Mouse (Mus musculus): ENCODE data around the gene Cnih3. TPM values are rescaled to one million over a fixed set of nuclear protein-coding genes. Genes with fewer than 3 reads are reported as not detected.

Cnih3 gene
- total RNA-seq, 2 experiments from 2014 or later: not detected

- peak; percentile 88 for ATAC-seq (replicated peaks; ENCODE audit: low FRiP score, low TSS enrichment, poor library complexity, severe bottlenecking)
Measured at GRCm38 (mm10) chr1:181393250-181394149, 41.1 kb downstream of the Cnih3 start.

DNA sequence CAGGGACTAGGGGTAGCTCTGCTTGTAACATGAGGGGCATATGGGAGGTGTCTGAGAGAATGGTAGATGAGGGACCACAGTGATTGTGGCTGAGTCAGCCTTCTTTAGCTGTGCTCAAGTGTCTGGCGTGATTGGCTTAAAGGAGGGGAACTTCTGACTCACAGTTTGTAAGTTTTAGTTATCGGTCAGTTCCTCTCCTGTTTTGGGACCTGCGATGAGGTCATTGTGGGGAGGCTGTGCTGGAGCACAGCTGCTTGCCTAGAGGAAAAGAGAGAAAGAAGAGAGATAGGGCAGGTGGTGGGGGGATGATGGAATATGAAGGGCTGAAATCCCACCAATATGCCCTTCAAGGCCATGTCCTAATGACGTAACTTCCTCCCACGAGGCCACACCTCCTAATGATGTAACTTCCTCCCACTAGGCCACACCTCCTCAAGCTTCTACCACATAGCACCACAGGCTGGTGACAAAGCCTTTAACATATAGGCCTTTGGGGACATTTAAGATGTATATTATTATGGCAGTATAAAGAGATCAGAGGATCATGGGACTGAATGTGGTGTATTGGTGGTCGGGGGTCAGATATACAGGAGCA is 42.9 kb downstream of the Cnih3 start:
- no peak for ATAC-seq (replicated peaks; ENCODE audit: low FRiP score, low TSS enrichment, poor library complexity, severe bottlenecking)

DNA sequence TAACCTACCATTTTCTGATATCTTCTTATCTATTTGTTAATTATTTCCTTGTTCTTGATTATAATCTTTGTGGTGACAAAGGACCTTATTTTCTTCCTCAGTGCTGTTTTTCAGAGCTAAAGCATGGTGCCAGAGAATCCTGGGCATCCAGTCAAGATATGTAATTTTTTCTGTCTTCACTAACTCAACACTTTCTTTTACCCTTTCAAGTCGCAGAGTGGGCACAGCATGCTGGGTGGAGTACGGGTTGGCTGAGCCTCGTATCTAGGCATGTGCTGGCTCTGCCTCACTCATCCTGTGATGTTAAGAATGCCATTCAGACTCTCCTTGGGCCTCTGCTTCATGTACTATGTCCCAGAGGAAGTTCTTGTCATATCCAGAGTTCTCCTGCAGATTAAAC is 46.8 kb downstream of the Cnih3 start:
- no peak for ATAC-seq (replicated peaks; ENCODE audit: low FRiP score, low TSS enrichment, poor library complexity, severe bottlenecking)

DNA sequence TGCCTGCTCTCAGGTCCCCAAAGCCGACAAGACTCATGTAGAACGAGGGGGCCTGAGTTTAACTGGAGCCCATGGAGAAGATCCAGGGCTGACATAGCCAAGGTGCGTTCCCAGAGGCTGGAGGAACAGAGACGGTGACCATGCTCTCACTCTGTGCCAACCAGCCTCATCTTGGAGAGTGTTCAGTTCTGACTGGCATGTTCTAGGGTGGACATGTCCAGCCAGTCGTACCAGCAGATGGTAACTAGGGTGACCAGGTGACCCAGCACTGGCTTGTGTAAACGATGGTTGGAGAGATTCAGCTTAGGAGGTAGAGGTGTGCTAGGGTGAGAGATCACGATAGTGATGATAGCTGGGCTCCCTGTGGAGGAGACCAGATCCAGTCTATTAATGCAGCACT is 50.6 kb downstream of the Cnih3 start:
- ATAC-seq (replicated peaks; ENCODE audit: low FRiP score, low TSS enrichment, poor library complexity, severe bottlenecking): no peak

DNA sequence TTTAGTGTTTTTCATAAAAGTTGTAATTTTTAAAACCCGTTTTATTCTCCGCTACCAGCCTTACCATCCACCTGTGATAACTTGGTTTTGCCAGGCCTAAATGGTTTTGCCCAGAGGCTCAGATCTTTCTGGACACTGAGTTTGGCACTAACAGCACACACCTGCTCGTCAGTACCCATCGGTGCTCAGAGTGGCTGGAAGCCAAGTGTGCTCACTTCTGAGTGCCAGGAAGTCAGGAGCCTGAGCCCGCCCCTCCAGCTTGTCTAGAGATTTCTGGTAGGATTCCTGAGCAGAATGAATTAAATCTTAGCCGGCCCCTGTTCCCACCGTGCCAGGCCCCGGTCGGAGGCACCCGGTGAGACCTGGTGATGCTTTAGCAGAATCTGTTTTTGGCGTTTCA is 54.9 kb downstream of the Cnih3 start:
- no peak for ATAC-seq (replicated peaks; ENCODE audit: low FRiP score, low TSS enrichment, poor library complexity, severe bottlenecking)

- ATAC-seq (replicated peaks; ENCODE audit: low FRiP score, low TSS enrichment, poor library complexity, severe bottlenecking): no peak
Measured at GRCm38 (mm10) chr1:181408086-181408975, 55.9 kb downstream of the Cnih3 start.

DNA sequence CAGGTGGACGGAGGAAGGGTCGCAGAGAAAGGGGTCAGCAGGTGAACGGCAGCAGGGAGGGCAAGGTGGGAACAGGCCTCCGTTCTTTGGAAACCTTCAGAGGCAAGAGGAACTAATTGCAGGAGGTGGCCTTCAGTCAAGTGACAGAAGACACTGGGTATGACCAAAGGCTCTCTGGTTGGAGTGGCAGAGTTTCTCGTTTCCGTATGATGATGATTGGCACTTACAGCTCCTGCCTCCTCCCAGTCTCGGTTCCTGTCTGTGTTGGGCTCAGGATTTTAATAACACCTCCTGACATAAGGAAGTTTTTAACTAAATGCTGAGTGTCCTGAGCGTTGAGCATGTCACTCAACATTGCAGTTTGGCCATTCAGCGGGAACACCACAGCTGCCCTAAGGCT is 57.3 kb downstream of the Cnih3 start:
- ATAC-seq (replicated peaks; ENCODE audit: low FRiP score, low TSS enrichment, poor library complexity, severe bottlenecking): no peak

DNA sequence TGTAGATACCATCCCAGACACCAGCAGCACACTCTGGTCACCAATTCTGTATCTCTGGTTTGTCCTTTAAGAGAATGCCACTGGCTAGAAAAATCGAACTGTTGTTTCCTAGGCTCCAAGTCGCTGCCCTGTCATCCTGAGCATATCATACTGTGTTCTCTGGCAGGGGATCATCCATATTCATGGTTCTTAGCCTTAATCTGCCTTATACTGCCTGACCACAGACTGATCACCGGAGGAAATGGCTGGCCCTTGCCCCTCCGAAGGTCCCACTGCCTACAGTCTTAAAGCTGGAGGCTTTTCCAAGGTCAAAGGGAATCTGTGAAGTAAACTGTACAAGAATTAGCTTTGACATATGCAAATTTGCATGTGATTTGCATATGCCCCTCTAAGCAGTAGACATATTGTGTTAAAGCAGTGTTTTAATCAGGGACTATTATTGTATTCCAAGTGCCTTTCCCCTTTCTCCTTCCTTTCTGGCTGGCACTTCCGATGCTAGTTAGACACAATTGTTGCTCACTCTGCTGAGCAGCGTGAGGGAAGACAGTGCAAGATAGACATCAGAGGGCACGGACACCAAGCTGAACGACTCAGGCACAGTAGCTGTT is 58.3 kb downstream of the Cnih3 start:
- ATAC-seq (replicated peaks; ENCODE audit: low FRiP score, low TSS enrichment, poor library complexity, severe bottlenecking): no peak

DNA sequence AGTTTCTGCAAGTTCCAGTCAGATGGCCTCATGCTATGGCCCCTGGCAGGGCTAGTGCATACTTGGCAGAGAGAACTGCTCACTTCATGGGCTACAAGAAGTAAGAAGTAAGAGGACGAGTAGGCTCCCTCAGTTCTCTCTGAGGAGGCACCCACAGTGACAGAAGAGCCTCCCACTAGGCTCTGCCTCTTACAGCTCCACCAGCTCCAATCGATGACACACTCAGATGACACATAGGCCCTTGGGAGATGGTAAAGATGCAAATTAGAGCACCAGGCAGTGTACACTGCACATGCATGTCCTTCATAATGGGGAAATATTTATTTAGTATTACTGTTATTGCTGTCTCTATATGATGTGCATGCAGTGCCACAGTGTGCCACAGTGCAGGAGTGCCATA is 62.6 kb downstream of the Cnih3 start:
- 0 out of 2 replicates have a peak, but pooled peaks have one; percentile 35 for ATAC-seq (replicated peaks; ENCODE audit: low FRiP score, low TSS enrichment, poor library complexity, severe bottlenecking)

- ATAC-seq (replicated peaks; ENCODE audit: low FRiP score, low TSS enrichment, poor library complexity, severe bottlenecking): no peak
Measured at GRCm38 (mm10) chr1:181416841-181417240, 64.4 kb downstream of the Cnih3 start.

DNA sequence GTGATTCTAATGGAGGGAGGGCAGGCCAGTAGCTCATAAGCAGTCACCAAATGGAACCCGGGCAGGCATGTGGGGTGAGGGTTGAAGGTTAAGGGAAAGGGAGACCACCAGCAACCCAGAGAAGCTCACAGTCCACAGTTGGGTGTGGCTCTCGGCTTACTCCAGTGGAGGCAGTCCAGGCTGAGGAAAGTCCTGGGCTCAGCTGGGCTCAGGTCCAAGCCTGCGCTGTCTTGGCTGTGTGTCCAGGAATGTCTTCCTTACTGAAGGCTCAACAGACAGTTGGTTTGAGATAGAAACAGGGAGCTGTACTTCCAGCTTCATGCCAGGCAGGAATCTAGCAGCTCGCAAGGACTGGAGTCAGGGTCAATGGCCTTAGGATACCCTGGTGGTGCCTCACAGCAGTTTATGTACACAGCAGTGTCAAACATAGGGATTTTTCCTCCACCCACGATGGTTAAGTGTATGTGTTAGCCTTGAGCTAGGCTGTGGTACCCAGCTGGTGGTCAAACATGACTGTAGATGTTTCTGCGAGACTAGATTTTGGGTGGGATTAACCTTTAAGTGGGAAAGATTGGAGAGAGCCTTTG is 65.6 kb downstream of the Cnih3 start:
- ATAC-seq (replicated peaks; ENCODE audit: low FRiP score, low TSS enrichment, poor library complexity, severe bottlenecking): no peak

GRCm38 (mm10) chr1:181420080-181420536 is 67.7 kb downstream of the Cnih3 start:
- ATAC-seq (replicated peaks; ENCODE audit: low FRiP score, low TSS enrichment, poor library complexity, severe bottlenecking): no peak

DNA sequence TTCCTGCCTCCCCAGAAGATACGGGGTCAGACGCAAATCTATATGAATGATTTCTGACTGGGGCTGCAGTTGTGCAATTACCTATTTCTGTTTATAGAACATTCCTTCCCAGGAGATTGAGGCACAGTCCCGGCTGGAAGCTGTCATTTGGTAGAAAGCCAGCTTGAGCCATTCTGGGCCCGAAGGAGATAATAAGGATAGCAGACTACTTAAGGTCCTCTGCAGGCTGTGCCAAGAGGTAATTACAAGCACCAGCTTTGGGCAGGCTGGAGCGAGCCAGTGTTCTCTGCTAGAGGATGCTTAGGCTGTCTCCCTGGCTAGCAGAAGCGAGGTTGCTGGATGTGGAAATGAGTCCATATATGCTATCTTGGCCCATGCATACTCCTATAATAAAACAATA is 70.4 kb downstream of the Cnih3 start:
- ATAC-seq (replicated peaks; ENCODE audit: low FRiP score, low TSS enrichment, poor library complexity, severe bottlenecking): no peak

DNA sequence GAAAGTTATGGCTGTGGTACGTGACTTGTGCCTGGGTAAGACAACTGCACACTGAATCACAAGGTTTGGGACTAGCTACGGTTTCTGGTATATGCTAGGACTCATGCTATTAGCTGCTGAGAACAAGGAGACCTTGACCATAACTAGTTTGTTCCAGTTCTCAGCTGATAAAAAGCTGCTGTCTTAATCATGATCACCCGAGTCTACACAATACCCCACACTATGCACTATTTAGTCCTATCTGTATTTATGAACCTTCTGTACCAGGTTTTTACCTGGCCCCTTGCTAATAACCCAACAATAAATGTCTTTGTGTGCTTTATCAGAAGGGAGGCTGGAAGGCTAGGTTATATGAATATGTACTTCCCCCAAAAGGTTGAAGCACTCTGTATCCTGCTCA is 72.5 kb downstream of the Cnih3 start:
- no peak for ATAC-seq (replicated peaks; ENCODE audit: low FRiP score, low TSS enrichment, poor library complexity, severe bottlenecking)

GRCm38 (mm10) chr1:181425388-181425787 is 73.0 kb downstream of the Cnih3 start:
- ATAC-seq (replicated peaks; ENCODE audit: low FRiP score, low TSS enrichment, poor library complexity, severe bottlenecking): no peak

GRCm38 (mm10) chr1:181426406-181426805 is 74.0 kb downstream of the Cnih3 start:
- ATAC-seq (replicated peaks; ENCODE audit: low FRiP score, low TSS enrichment, poor library complexity, severe bottlenecking): no peak

GRCm38 (mm10) chr1:181433263-181433662 is 80.8 kb downstream of the Cnih3 start:
- ATAC-seq (replicated peaks; ENCODE audit: low FRiP score, low TSS enrichment, poor library complexity, severe bottlenecking): no peak

DNA sequence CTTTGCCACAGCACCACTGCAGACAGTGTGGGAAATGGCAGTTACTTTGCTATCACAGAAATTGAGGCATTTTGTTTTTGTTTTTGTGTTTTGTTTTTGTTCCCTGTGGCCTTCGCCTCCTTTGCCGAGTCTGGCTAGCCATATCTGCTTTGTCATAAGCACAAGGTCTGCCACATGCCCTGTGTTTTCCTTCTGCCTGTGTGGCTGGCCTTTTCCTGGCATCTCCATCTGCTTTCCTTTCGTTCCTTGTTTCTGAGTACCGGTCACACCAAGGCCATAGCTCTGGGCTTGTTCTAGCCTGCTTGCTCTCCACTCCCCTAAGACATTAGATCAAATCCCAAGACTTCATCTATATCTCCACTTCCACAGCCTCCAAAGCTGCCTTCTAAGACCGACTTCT is 83.0 kb downstream of the Cnih3 start:
- ATAC-seq (replicated peaks; ENCODE audit: low FRiP score, low TSS enrichment, poor library complexity, severe bottlenecking): no peak

- no peak for ATAC-seq (replicated peaks; ENCODE audit: low FRiP score, low TSS enrichment, poor library complexity, severe bottlenecking)
Measured at GRCm38 (mm10) chr1:181440982-181441603, 88.7 kb downstream of the Cnih3 start.
